Mouse (Mus musculus): Measurements from ENCODE around the gene Padi3.

- TF ChIP-seq POLR2A (IDR thresholded peaks at IDR 0.05; ENCODE audit: extremely low read depth, insufficient read depth, low read length) (no peak), CTCF (IDR thresholded peaks at IDR 0.05; ENCODE audit: low read depth, low read length) (no peak)
These were observed 29.9 kb downstream of the Padi3 start for GRCm38 (mm10) chr4:140780507-140780906.
